Mouse (Mus musculus) MEL (cell line): ENCODE results near the gene Ubox5. TPM values are rescaled to one million over a fixed set of nuclear protein-coding genes. Genes with fewer than 3 reads are reported as not detected.
A peak's percentile ranks its signal among the peaks of the same experiment; 100 is the strongest.

Experiments
- DNase-seq: peaks from one replicate; pipeline ENCODE4 v3.0.0; 2011; ENCODE audit warnings: low read depth, low spot score
- H3K27ac ChIP-seq: 2 replicates; pipeline ENCODE4 v1.5.1; 2012; ENCODE audit warnings: low read depth, mild to moderate bottlenecking, control low read depth, low read length, moderate library complexity; ENCODE audit not compliant: control insufficient read depth
- H3K27me3 ChIP-seq, 2 experiments: fragments of 150-350 bp in 1 of 2; sonication (generic) in 1 of 2; 2 replicates each; pipeline ENCODE4 v1.6.1; 2012; ENCODE audit warnings: low read length in 2 of 2, mild to moderate bottlenecking in 2 of 2, improper control_type of control experiment in 1 of 2, moderate library complexity in 1 of 2; ENCODE audit not compliant: insufficient read depth in 2 of 2, control insufficient read depth in 1 of 2
- H3K36me3 ChIP-seq, 2 experiments: 2 replicates each; pipeline ENCODE4 v1.6.1; 2012 to 2014; ENCODE audit warnings: low read length in 2 of 2, improper control_type of control experiment in 1 of 2, inconsistent platforms in 1 of 2, mild to moderate bottlenecking in 1 of 2; ENCODE audit not compliant: insufficient read depth in 2 of 2, control insufficient read depth in 1 of 2
- H3K4me1 ChIP-seq, 2 experiments: fragments of 150-350 bp in 1 of 2; sonication (generic) in 1 of 2; 2 replicates each; pipeline ENCODE4 v1.6.1; 2012; ENCODE audit warnings: low read length in 2 of 2, improper control_type of control experiment in 1 of 2, mild to moderate bottlenecking in 1 of 2; ENCODE audit not compliant: insufficient read depth in 2 of 2, control insufficient read depth in 1 of 2
- H3K4me3 ChIP-seq, 2 experiments: fragments of 150-350 bp in 1 of 2; sonication (generic) in 1 of 2; 2 replicates each; pipeline ENCODE4 v1.5.1; 2012; ENCODE audit warnings: low read depth in 2 of 2, low read length in 2 of 2, mild to moderate bottlenecking in 2 of 2, moderate library complexity in 2 of 2, control low read depth in 1 of 2, improper control_type of control experiment in 1 of 2; ENCODE audit not compliant: control insufficient read depth in 1 of 2, insufficient read depth in 1 of 2
- H3K79me2 ChIP-seq: 2 replicates; pipeline ENCODE4 v1.6.1; 2012; ENCODE audit warnings: mild to moderate bottlenecking, low read length, moderate library complexity; ENCODE audit not compliant: control insufficient read depth, poor library complexity, insufficient read depth
- H3K9ac ChIP-seq: 2 replicates; pipeline ENCODE4 v1.6.1; 2012; ENCODE audit warnings: low read depth, mild to moderate bottlenecking, control low read depth, low read length, moderate library complexity; ENCODE audit not compliant: control insufficient read depth, poor library complexity, severe bottlenecking
- H3K9me3 ChIP-seq: fragments of 150-350 bp; sonication (generic); replicated peaks from 2 replicates; pipeline ENCODE4 v1.6.1; 2012; ENCODE audit warnings: mild to moderate bottlenecking, low read length, improper control_type of control experiment, moderate library complexity; ENCODE audit not compliant: insufficient read depth
- BHLHE40 ChIP-seq: IDR thresholded peaks from 2 replicates; pipeline ENCODE4 v1.6.1; 2012; ENCODE audit warnings: low read depth, mild to moderate bottlenecking, inconsistent platforms, low read length, improper control_type of control experiment, borderline replicate concordance
- CHD1 ChIP-seq: IDR thresholded peaks from 2 replicates; pipeline ENCODE4 v1.6.1; 2012; ENCODE audit warnings: low read depth, mild to moderate bottlenecking, inconsistent platforms, low read length, improper control_type of control experiment
- EP300 ChIP-seq, 2 experiments: IDR thresholded peaks; 2 replicates each; pipeline ENCODE4 v1.6.1; 2011; ENCODE audit warnings: improper control_type of control experiment in 2 of 2, low read length in 2 of 2, low read depth in 1 of 2, mild to moderate bottlenecking in 1 of 2
- ETS1 ChIP-seq: IDR thresholded peaks from 2 replicates; pipeline ENCODE4 v1.6.1; 2012; ENCODE audit warnings: low read depth, mild to moderate bottlenecking, inconsistent platforms, low read length, improper control_type of control experiment, moderate library complexity
- GATA1 ChIP-seq: IDR thresholded peaks from 2 replicates; pipeline ENCODE4 v1.6.1; 2011; ENCODE audit warnings: low read depth, low read length, improper control_type of control experiment
- JUND ChIP-seq: IDR thresholded peaks from 2 replicates; pipeline ENCODE4 v1.6.1; 2011; ENCODE audit warnings: low read depth, mild to moderate bottlenecking, improper control_type of control experiment, low read length
- KAT2A ChIP-seq: conservative IDR thresholded peaks from 2 replicates; pipeline ENCODE4 v1.6.1; 2012; ENCODE audit warnings: low read depth, low read length, improper control_type of control experiment, inconsistent platforms
- MAZ ChIP-seq: IDR thresholded peaks from 2 replicates; pipeline ENCODE4 v1.6.1; 2012; ENCODE audit warnings: low read depth, mild to moderate bottlenecking, inconsistent platforms, low read length, improper control_type of control experiment
- MXI1 ChIP-seq: IDR thresholded peaks from 2 replicates; pipeline ENCODE4 v1.6.1; 2011; ENCODE audit warnings: mild to moderate bottlenecking, low read depth, low read length, improper control_type of control experiment
- MYB ChIP-seq: IDR thresholded peaks from 2 replicates; pipeline ENCODE4 v1.6.1; 2011; ENCODE audit warnings: mild to moderate bottlenecking, low read depth, low read length, improper control_type of control experiment
- MYC ChIP-seq: IDR thresholded peaks from 2 replicates; pipeline ENCODE4 v1.6.1; 2011; ENCODE audit warnings: low read depth, mild to moderate bottlenecking, low read length, improper control_type of control experiment, moderate library complexity
- NELFE ChIP-seq: IDR thresholded peaks from 2 replicates; pipeline ENCODE4 v1.6.1; 2011; ENCODE audit warnings: low read depth, low read length, improper control_type of control experiment
- NRF1 ChIP-seq: IDR thresholded peaks from 2 replicates; pipeline ENCODE4 v1.6.1; 2014; ENCODE audit warnings: low read depth, mild to moderate bottlenecking, inconsistent platforms, low read length, improper control_type of control experiment, moderate library complexity; ENCODE audit not compliant: poor library complexity, insufficient read depth, severe bottlenecking
- POLR2A ChIP-seq, 2 experiments: IDR thresholded peaks; 2 replicates each; pipeline ENCODE4 v1.6.1; 2011 to 2012; ENCODE audit warnings: low read length in 2 of 2, mild to moderate bottlenecking in 2 of 2, control low read depth in 1 of 2, improper control_type of control experiment in 1 of 2, low read depth in 1 of 2, moderate library complexity in 1 of 2; ENCODE audit not compliant: control insufficient read depth in 1 of 2, insufficient read depth in 1 of 2, poor library complexity in 1 of 2
- POLR2AphosphoS2 ChIP-seq: IDR thresholded peaks from 2 replicates; pipeline ENCODE4 v1.6.1; 2011; ENCODE audit warnings: low read length, improper control_type of control experiment
- RAD21 ChIP-seq: IDR thresholded peaks from 2 replicates; pipeline ENCODE4 v1.6.1; 2011; ENCODE audit warnings: mild to moderate bottlenecking, low read depth, low read length, improper control_type of control experiment
- RCOR1 ChIP-seq: IDR thresholded peaks from 2 replicates; pipeline ENCODE4 v1.6.1; 2012; ENCODE audit warnings: low read depth, mild to moderate bottlenecking, inconsistent platforms, low read length, improper control_type of control experiment
- SIN3A ChIP-seq: IDR thresholded peaks from 2 replicates; pipeline ENCODE4 v1.6.1; 2012; ENCODE audit warnings: low read length, improper control_type of control experiment, inconsistent platforms
- TBP ChIP-seq: IDR thresholded peaks from 2 replicates; pipeline ENCODE4 v1.8.0; 2011; ENCODE audit warnings: low read depth, low read length, improper control_type of control experiment
- USF1 ChIP-seq: IDR thresholded peaks from 2 replicates; pipeline ENCODE4 v1.6.1; 2014; ENCODE audit warnings: low read depth, mild to moderate bottlenecking, inconsistent platforms, low read length, improper control_type of control experiment, moderate library complexity
- ZKSCAN1 ChIP-seq: IDR thresholded peaks from 2 replicates; pipeline ENCODE4 v1.6.1; 2012; ENCODE audit warnings: low read depth, mild to moderate bottlenecking, inconsistent platforms, low read length, improper control_type of control experiment, moderate library complexity
- ZMIZ1 ChIP-seq: IDR thresholded peaks from 2 replicates; pipeline ENCODE4 v1.6.1; 2012; ENCODE audit warnings: low read depth, mild to moderate bottlenecking, inconsistent platforms, low read length, improper control_type of control experiment, moderate library complexity
- polyA plus RNA-seq, 2 experiments: library from polyadenylated mRNA; stranded (reverse) in 1 of 2; unstranded in 1 of 2; fragments of >175 nt in 1 of 2; fragments of >200 nt in 1 of 2; gene quantifications; 2 replicates each; pipeline versions ENCODE4 v1.2.1 to v1.2.4; 2012; ENCODE audit warnings: low replicate concordance in 2 of 2, low read depth in 1 of 2; ENCODE audit not compliant: insufficient read length in 2 of 2, insufficient read depth in 1 of 2, missing spikeins in 1 of 2
- total RNA-seq: library from RNA; depleted of rRNA; stranded (reverse); fragments of 300-350 nt; gene quantifications from 2 replicates; pipeline ENCODE4 v1.2.3, GENCODE M21; 2012

Gene Ubox5
- total and polyA plus RNA-seq, 3 experiments = 5.4 to 11.2 TPM; not detected in 1

DNA sequence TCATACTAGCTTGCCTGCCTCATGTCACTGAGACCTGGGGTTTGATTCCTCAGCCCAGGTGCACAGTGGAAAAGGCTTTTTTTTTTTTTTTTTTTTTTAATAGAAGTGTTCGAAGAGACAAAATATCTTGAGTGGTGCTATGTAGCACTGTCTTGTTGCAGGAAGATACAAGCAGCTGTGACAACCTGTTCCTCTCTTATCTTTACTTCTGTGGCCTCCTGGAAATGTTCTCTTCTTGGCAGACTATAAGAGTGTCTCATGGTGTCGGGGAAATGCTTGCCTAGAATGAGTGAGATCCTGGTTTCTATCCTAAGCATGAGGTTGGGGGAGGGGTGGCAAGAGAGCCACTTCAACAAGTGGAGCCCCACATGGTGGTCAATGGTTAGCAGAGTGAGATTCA is 41.5 kb downstream of the Ubox5 start (continued):
- no peak for TF ChIP-seq BHLHE40
- TF ChIP-seq SIN3A = peak; percentile 46
- TF ChIP-seq POLR2AphosphoS2 = no peak
- TF ChIP-seq RCOR1 = no peak
- TF ChIP-seq MAZ = no peak
- TF ChIP-seq NRF1 = no peak
- TF ChIP-seq ZKSCAN1 = no peak
- peak; percentile 72 for TF ChIP-seq GATA1
- no peak for TF ChIP-seq RAD21
- TF ChIP-seq KAT2A = no peak
- no peak for TF ChIP-seq MYB
- TF ChIP-seq EP300 (IDR thresholded peaks at IDR 0.05; ENCODE audit: low read depth in 1 of 2, low read length in 2 of 2) = peak; percentile 12 to 30; a peak in 3 of 4 replicates
- no peak for TF ChIP-seq TBP

DNA sequence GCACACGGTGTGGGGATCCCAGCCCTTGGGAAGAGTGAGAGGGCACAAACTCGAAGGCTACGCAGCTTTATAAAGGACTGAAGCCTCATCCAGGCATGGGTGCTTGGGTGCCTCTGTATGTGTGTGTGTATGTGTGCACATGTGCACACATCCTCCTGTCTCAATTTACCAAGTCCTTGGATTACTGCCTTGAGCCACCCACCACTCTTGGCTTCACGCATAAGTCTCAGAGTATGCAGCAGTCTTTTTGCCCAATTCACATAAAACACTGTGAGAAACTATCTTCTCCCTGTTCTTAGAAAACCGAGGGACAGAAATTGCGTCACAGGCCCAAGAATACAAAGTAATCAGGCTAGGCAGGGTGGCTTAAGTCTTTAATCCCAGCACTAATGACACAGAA is 43.8 kb downstream of the Ubox5 start:
- DNase-seq = no peak
- H3K9ac ChIP-seq = no peak overlapping the region
- H3K27ac ChIP-seq = no peak overlapping the region
- H3K9me3 ChIP-seq = no peaks in the 10 kb centered on the region
- TF ChIP-seq ZMIZ1 (no peak), NELFE (no peak), USF1 (no peak), POLR2AphosphoS2 (no peak), MAZ (no peak), MYC (no peak), ETS1 (no peak), JUND (no peak), POLR2A (IDR thresholded peaks at IDR 0.05; ENCODE audit: control insufficient read depth in 1 of 2, insufficient read depth in 1 of 2, low read depth in 1 of 2, low read length in 2 of 2, poor library complexity in 1 of 2) (no peak), MXI1 (no peak), CHD1 (no peak), BHLHE40 (no peak), GATA1 (no peak)
- TF ChIP-seq, all 39 proteins: peak for 0
- peaks cover 11 to 25% of the 10 kb centered on the region in 2 experiments for H3K4me1 ChIP-seq
- H3K79me2 ChIP-seq = no peaks in the 10 kb centered on the region
- peaks cover 0 to 8% of the 10 kb centered on the region in 2 experiments; a peak in 2 of 4 replicates for H3K36me3 ChIP-seq
- H3K4me3 ChIP-seq = no peak overlapping the region
- H3K27me3 ChIP-seq = no peaks in the 10 kb centered on the region
